Mouse (Mus musculus) heart, embryonic 14.5 days (tissue): ENCODE data around the gene BC052040. TPM values are rescaled to one million over a fixed set of nuclear protein-coding genes. Genes with fewer than 3 reads are reported as not detected.
A peak's percentile ranks its signal among the peaks of the same experiment; 100 is the strongest.

Source experiments
- ATAC-seq: fragments of 200-750 bp; cut with Nextera tagmentation; 2 replicates; pipeline ENCODE4 v1.8.0; 2017; ENCODE audit warnings: low read depth, moderate TSS enrichment; ENCODE audit not compliant: insufficient number of reproducible peaks, insufficient read depth, low FRiP score
- H3K27ac ChIP-seq, 2 experiments: fragments of 200-500 bp in 1 of 2; fragments of 300-500 bp in 1 of 2; sonication (generic) in 1 of 2; replicated peaks in 1 of 2; 2 replicates each; pipeline ENCODE4 v1.5.1; 2012 to 2014; ENCODE audit warnings: low read depth in 2 of 2, low read length in 2 of 2, control low read depth in 1 of 2, mild to moderate bottlenecking in 1 of 2, mixed read lengths in 1 of 2; ENCODE audit not compliant: control insufficient read depth in 1 of 2, insufficient read depth in 1 of 2
- H3K27me3 ChIP-seq: fragments of 300-500 bp; sonication (generic); 2 replicates; pipeline ENCODE4 v1.6.1; 2014; ENCODE audit warnings: mild to moderate bottlenecking, low read length, control low read depth; ENCODE audit not compliant: control insufficient read depth, insufficient read depth
- H3K36me3 ChIP-seq: fragments of 300-500 bp; sonication (generic); 2 replicates; pipeline ENCODE4 v1.6.1; 2014; ENCODE audit warnings: mild to moderate bottlenecking, control low read depth, low read length, mixed read lengths; ENCODE audit not compliant: control insufficient read depth, insufficient read depth
- H3K4me1 ChIP-seq, 2 experiments: fragments of 200-500 bp in 1 of 2; fragments of 300-500 bp in 1 of 2; sonication (generic) in 1 of 2; 2 replicates each; pipeline ENCODE4 v1.6.1; 2012 to 2014; ENCODE audit warnings: low read length in 2 of 2, control low read depth in 1 of 2, mixed read lengths in 1 of 2; ENCODE audit not compliant: control insufficient read depth in 2 of 2, insufficient read depth in 2 of 2
- H3K4me2 ChIP-seq: fragments of 300-500 bp; sonication (generic); 2 replicates; pipeline ENCODE4 v1.6.1; 2014; ENCODE audit warnings: mild to moderate bottlenecking, low read length
- H3K4me3 ChIP-seq, 2 experiments: fragments of 200-500 bp in 1 of 2; fragments of 300-500 bp in 1 of 2; sonication (generic) in 1 of 2; 2 replicates each; pipeline ENCODE4 v1.5.1; 2012 to 2014; ENCODE audit warnings: low read length in 2 of 2, mild to moderate bottlenecking in 2 of 2, control low read depth in 1 of 2, low read depth in 1 of 2, moderate library complexity in 1 of 2; ENCODE audit not compliant: control insufficient read depth in 1 of 2, insufficient read depth in 1 of 2
- H3K9ac ChIP-seq: fragments of 300-500 bp; sonication (generic); 2 replicates; pipeline ENCODE4 v1.6.1; 2014; ENCODE audit warnings: mild to moderate bottlenecking, low read length
- H3K9me3 ChIP-seq: fragments of 300-500 bp; sonication (generic); 2 replicates; pipeline ENCODE4 v1.6.1; 2016; ENCODE audit warnings: low read length, control low read depth; ENCODE audit not compliant: control insufficient read depth
- WGBS: fragments of 180-500 bp; shearing (Covaris S2); extraction: QIAGEN DNeasy Blood & Tissue Kit; methylation state at CpG from one replicate; pipeline ENCODE4 v1.1.7; 2014; 5-methylcytosine and 5-hydroxymethylcytosine counted together
- polyA plus RNA-seq: library from polyadenylated mRNA; unstranded; fragments of >200 nt; fragmentation: Nextera tagmentation; extraction: Ambion mirVana; gene quantifications from 2 replicates; pipeline ENCODE4 v1.2.1, GENCODE M21; 2014

Gene BC052040
- polyA plus RNA-seq, 1 experiment from 2014 or later, result 9.6 TPM

DNA sequence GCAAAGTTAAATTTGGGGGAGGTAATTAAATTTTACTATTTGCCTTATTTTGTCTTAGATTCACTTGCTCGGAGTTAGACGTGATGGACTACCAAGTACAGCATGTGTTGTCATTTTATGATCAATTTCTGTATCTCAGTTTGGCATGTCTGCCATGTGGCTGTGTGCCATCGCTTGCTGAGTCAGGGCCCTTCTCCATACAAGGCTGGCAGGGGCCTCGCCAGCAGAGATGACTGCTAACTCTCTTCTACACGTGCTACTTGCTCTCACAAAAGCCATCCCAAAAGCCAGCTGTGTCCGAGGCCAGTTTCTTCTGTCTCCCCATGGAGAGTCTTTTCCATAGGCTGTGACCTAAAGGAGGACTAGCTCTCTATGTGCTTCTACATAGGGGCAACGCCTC is 160.5 kb downstream of the BC052040 start:
- Histone ChIP-seq H3K27me3 (no peaks in the 10 kb centered on the region), H3K9me3 (no peaks in the 10 kb centered on the region), H3K4me2 (no peak overlapping the region), H3K36me3 (no peaks in the 10 kb centered on the region), H3K9ac (no peak overlapping the region), H3K4me3 (no peak overlapping the region), H3K4me1 (no peaks in the 10 kb centered on the region), H3K27ac (no peak overlapping the region)
- WGBS, result 80% methylated on average over 7 of the region's 7 CpGs
- ATAC-seq, result no peak

DNA sequence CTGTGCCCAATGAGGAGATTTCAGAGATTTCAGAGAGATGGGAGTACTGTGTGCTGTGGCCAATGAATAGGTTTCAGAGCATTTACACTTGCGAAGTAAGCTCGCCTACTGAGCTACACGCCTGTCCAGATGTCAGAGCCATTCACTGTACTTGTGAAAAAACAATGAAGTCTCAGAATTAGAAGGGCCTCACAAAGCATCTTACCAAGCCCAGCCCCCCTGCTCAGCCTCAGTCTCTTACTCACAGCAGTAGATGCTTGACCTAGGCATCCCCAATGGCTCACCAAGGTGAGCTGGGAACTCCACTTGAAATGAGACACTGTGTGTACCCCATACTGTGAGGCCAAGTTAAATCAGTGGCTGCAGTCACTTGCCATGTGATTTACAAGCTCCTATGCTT is 166.1 kb downstream of the BC052040 start:
- WGBS, result 86% methylated on average over 3 of the region's 3 CpGs
- no peaks in the 10 kb centered on the region for H3K9me3 ChIP-seq
- H3K27ac ChIP-seq, result no peak overlapping the region
- no peak overlapping the region for H3K4me3 ChIP-seq
- H3K9ac ChIP-seq, result no peak overlapping the region
- no peak for ATAC-seq
- no peaks in the 10 kb centered on the region for H3K4me1 ChIP-seq
- no peak overlapping the region for H3K4me2 ChIP-seq
- H3K36me3 ChIP-seq, result no peaks in the 10 kb centered on the region
- H3K27me3 ChIP-seq, result no peaks in the 10 kb centered on the region

DNA sequence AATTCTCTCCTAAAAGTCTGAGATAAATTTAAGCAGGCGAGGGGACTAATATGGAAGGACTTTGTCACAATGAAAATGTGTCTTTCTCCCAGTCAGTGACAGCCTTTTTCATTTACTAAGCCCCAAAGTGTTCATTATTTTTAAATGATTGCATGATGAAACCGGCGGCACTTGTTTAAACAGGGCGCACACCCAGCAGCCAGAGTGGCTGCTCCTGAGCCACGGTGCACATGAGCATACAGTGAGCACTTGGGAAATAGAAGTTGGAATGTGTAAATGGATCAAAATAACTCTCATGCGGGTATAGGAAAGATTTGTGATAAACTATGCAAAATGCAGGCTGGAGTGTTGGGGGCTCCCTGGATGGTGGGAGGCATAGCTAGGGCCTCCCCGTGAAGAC is 169.7 kb downstream of the BC052040 start:
- no peaks in the 10 kb centered on the region for H3K9me3 ChIP-seq
- no peak for ATAC-seq

DNA sequence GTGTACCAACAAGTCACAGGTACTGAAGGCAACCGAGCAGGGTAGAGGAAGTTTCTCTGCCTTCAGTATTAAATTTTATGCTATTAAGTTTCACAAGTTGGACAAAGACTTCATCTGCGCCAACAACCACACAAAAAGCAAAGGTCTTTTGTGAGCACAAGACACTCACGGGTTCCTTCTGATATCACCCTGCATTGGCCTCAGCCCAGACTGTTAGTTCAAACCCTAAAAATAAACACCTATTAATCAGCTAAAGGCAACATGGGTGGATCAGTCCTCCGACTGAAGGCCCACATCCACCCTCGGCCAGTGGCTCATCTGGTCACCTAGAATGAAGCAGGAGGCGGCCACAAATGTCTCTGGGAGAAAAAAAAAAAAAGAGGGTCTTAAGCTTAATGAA is 176.2 kb downstream of the BC052040 start:
- Histone ChIP-seq H3K9ac (peak overlapping the region; percentile 18), H3K27ac (peak overlapping the region; percentile 38 to 61), H3K4me1 (peaks cover 15 to 16% of the 10 kb centered on the region in 2 experiments), H3K4me3 (no peak overlapping the region), H3K27me3 (no peaks in the 10 kb centered on the region), H3K4me2 (peak overlapping the region; percentile 28), H3K9me3 (no peaks in the 10 kb centered on the region), H3K36me3 (no peaks in the 10 kb centered on the region)
- no peak for ATAC-seq
- WGBS, result 30% methylated on average over 6 of the region's 6 CpGs

More for the DNA sequence above, 169.7 kb downstream of the BC052040 start:
- H3K4me2 ChIP-seq, result no peak overlapping the region
- no peaks in the 10 kb centered on the region for H3K36me3 ChIP-seq
- H3K27me3 ChIP-seq, result no peaks in the 10 kb centered on the region
- H3K4me3 ChIP-seq, result no peak overlapping the region
- no peaks in the 10 kb centered on the region for H3K4me1 ChIP-seq
- H3K27ac ChIP-seq, result no peak overlapping the region
- WGBS, result 84% methylated on average over 7 of the region's 7 CpGs
- H3K9ac ChIP-seq, result no peak overlapping the region

DNA sequence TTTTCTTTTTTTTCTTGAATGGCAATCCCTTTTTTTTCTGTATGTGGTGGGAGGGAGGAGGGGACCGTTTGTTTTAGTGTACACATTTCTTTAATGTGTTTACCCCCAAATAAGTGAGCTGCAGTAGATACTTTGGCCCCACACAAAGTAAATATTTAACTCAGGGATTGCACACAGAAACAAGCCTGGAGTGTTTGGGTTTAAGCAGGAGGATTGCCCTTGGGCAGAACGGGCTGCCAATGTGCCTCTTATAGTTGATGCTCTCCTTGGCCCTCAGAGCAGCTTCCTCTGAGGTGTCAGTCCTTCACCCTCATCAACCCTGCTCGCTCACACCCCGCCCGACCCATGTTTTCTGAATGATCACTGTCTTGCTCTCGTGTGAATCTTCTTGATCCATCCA is 177.0 kb downstream of the BC052040 start:
- WGBS, result 84% methylated on average over 6 of the region's 6 CpGs
- Histone ChIP-seq H3K4me2 (no peak overlapping the region), H3K27me3 (no peaks in the 10 kb centered on the region), H3K27ac (no peak overlapping the region), H3K9ac (no peak overlapping the region), H3K36me3 (no peaks in the 10 kb centered on the region), H3K9me3 (no peaks in the 10 kb centered on the region), H3K4me1 (peaks cover 15 to 16% of the 10 kb centered on the region in 2 experiments), H3K4me3 (no peak overlapping the region)
- no peak for ATAC-seq

DNA sequence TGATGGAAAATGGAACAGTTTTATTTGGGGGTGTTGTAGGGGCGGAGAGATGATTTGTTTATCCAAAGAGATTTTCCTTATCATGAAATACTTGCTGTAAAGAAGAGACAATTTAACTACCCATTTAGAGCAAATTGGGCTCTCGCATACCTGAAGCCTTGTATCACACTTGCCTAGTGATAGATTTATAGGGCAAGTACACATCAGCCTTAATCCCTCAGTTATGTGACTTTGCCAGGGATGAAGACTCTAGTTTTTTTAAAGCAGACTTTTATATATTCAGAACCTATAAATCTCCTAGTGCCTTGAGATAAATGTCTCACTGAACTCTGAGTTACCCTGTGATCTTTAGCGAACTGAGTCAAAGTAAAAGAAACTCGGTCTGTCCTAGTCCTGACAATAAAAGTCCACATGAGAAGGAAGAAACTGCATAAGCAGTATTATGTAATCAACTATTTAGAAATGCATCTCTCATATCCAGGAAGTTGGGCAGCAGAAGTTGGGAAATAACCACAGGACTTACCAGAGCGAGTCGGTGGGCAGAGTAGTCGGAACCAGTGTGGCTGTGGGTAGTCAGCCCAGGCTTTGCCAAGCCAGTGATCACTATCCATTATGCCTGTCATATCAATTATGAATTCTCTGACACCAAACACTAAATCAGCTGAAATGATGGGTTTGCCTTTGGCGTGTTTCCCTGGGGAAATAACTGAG is 183.2 kb downstream of the BC052040 start:
- Histone ChIP-seq H3K27ac (no peak overlapping the region), H3K4me3 (no peak overlapping the region), H3K4me2 (no peak overlapping the region), H3K36me3 (no peaks in the 10 kb centered on the region), H3K9me3 (no peaks in the 10 kb centered on the region), H3K9ac (no peak overlapping the region), H3K27me3 (no peaks in the 10 kb centered on the region), H3K4me1 (no peaks in the 10 kb centered on the region; a peak in 1 of 4 replicates)
- 90% methylated on average over 8 of the region's 8 CpGs for WGBS
- ATAC-seq, result no peak

DNA sequence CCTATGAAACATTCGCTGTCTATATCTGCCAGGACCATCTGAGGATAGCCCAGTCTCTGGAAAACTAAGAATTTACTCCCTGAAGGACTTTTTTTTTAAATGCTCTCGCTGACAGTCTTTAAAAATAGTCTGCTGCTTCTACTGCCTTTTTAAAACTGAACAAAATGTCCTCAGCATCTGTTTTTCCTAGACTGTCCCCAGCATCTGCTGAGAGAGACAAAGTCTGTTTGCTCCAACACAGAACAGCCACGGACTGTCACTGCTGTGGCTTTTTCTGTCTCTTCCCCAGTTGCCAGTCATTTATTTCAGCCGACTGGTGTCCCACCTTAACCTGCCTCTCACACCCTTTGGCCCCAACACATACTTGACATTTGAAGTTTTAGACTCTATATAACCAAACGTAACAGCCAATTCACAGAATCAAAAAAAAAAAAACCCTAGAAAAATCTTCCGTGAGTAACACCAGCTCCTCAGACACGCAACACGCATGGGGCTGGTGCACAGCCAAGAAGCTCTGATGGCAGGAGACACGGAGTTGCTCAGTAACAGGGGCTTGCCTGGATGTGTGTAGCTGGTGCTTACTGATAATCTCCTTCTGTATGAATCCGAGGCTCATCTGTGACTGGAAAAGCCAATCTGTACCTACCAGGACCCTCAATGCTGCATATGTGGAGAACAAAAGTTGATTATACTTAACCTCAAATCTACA is 188.2 kb downstream of the BC052040 start:
- Histone ChIP-seq H3K36me3 (no peaks in the 10 kb centered on the region), H3K4me3 (no peak overlapping the region)
- 85% methylated on average over 10 of the region's 10 CpGs for whole genome bisulfite sequencing

More for the DNA sequence above, 188.2 kb downstream of the BC052040 start:
- H3K4me2 ChIP-seq, result no peak overlapping the region
- no peaks in the 10 kb centered on the region for H3K27me3 ChIP-seq
- no peak overlapping the region for H3K9ac ChIP-seq
- 0 out of 4 replicates have a peak, but pooled peaks cover 2 to 5% of the 10 kb centered on the region in 2 experiments for H3K4me1 ChIP-seq
- ATAC-seq, result no peak
- H3K27ac ChIP-seq, result no peak overlapping the region
- H3K9me3 ChIP-seq, result no peaks in the 10 kb centered on the region
